Mouse (Mus musculus) embryonic fibroblast, embryonic 13.5 days (primary cell): ENCODE results near the gene Slc23a3.

ENCODE experiments used
- CTCF ChIP-seq: IDR thresholded peaks from 2 replicates; pipeline ENCODE4 v1.5.1; 2011; ENCODE audit warnings: mild to moderate bottlenecking, control low read depth, low read length, moderate library complexity, borderline replicate concordance; ENCODE audit not compliant: insufficient read depth
- POLR2A ChIP-seq: IDR thresholded peaks from 2 replicates; pipeline ENCODE4 v1.6.1; 2011; ENCODE audit warnings: low read depth, mild to moderate bottlenecking, control low read depth, low read length, moderate library complexity

DNA sequence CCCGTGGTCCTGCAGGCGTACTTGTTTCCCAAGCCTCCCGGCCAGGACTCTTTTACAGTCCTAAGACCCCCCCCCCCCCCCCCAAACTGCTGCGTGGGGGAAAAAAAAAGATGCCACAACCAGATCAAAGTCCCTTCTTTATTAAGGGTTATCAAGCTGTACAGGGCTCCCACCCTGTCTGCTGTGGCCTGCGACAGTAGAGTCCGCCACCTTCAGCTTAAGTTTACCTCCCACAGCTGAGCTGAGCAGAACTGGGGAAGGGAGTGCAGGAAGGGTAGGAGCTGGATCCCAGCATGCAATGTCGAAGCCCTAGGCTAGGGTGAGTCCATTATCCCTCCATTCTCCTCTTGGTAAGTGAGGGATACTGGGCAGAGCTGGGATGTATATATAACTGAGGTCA is 47.1 kb upstream of the Slc23a3 start:
- TF ChIP-seq CTCF (no peak), POLR2A (no peak)
